Mouse (Mus musculus): ENCODE results near the gene Snx20.

GRCm38 (mm10) chr8:88593947-88594346 is 42.0 kb downstream of the Snx20 start:
- TF ChIP-seq CTCF (IDR thresholded peaks at IDR 0.05), result no peak
- TF ChIP-seq POLR2A (IDR thresholded peaks at IDR 0.05; ENCODE audit: insufficient read depth, low read depth, low read length), result no peak

Measured in heart, adult 2 months (tissue).